Mouse (Mus musculus): ENCODE data around the gene Pla2g4d.

- TF ChIP-seq IRF4 (IDR thresholded peaks at IDR 0.05; ENCODE audit: low read depth, low read length) = peak; percentile 44; the same call in 1 of the 2 replicates
- no peak for TF ChIP-seq TCF12 (IDR thresholded peaks at IDR 0.05; ENCODE audit: low read depth, low read length)
- TF ChIP-seq POLR2A (IDR thresholded peaks at IDR 0.05; ENCODE audit: low read depth, low read length) = no peak
- no peak for TF ChIP-seq ZC3H11A (IDR thresholded peaks at IDR 0.05; ENCODE audit: low read depth, low read length)
- TF ChIP-seq ELF1 (IDR thresholded peaks at IDR 0.05; ENCODE audit: low read depth, low read length) = no peak
- TF ChIP-seq CTCF (conservative IDR thresholded peaks at IDR 0.05 in 1 of 2, IDR thresholded peaks at IDR 0.05 in 1 of 2; ENCODE audit: low read depth in 2 of 2, low read length in 2 of 2) = no peak
- TF ChIP-seq EP300 (IDR thresholded peaks at IDR 0.05; ENCODE audit: low read length) = 0 out of 2 replicates have a peak, but pooled peaks have one; percentile 10
- TF ChIP-seq USF1 (IDR thresholded peaks at IDR 0.05; ENCODE audit: low read depth, low read length) = no peak
- TF ChIP-seq BHLHE40 (IDR thresholded peaks at IDR 0.05; ENCODE audit: low read depth, low read length) = no peak
- TF ChIP-seq USF2 (conservative IDR thresholded peaks at IDR 0.05; ENCODE audit: low read depth, low read length) = no peak
- TF ChIP-seq ZNF384 (IDR thresholded peaks at IDR 0.05; ENCODE audit: low read depth, low read length) = no peak
- no peak for TF ChIP-seq MAFK (IDR thresholded peaks at IDR 0.05; ENCODE audit: insufficient replicate concordance, low read length)
- TF ChIP-seq MAZ (IDR thresholded peaks at IDR 0.05; ENCODE audit: low read depth, low read length) = no peak
- TF ChIP-seq CHD2 (IDR thresholded peaks at IDR 0.05; ENCODE audit: low read length) = no peak
Measured at GRCm38 (mm10) chr2:120261346-120261745, 27.7 kb downstream of the Pla2g4d start.

Measured in CH12.LX (cell line).